Mouse (Mus musculus): ENCODE measurements around the gene Mecom.

GRCm38 (mm10) chr3:30091860-30092259, 455.9 kb downstream of the Mecom start:
- TF ChIP-seq MYC (IDR thresholded peaks at IDR 0.05; ENCODE audit: low read depth, low read length) (no peak), BHLHE40 (IDR thresholded peaks at IDR 0.05; ENCODE audit: low read depth, low read length) (no peak), CTCF (conservative IDR thresholded peaks at IDR 0.05 in 1 of 2, IDR thresholded peaks at IDR 0.05 in 1 of 2; ENCODE audit: low read depth in 2 of 2, low read length in 2 of 2) (no peak), ZKSCAN1 (IDR thresholded peaks at IDR 0.05; ENCODE audit: borderline replicate concordance, low read depth, low read length) (no peak), POLR2A (IDR thresholded peaks at IDR 0.05; ENCODE audit: low read depth, low read length) (no peak), EP300 (IDR thresholded peaks at IDR 0.05; ENCODE audit: low read length) (no peak), IRF4 (IDR thresholded peaks at IDR 0.05; ENCODE audit: low read depth, low read length) (no peak), E2F4 (IDR thresholded peaks at IDR 0.05; ENCODE audit: insufficient replicate concordance, low read depth, low read length) (no peak), MAFK (IDR thresholded peaks at IDR 0.05; ENCODE audit: insufficient replicate concordance, low read length) (no peak)

Measured in CH12.LX (cell line).